Mouse (Mus musculus) cortical plate, adult 2 months (tissue): ENCODE data around the gene Zfp110.

ENCODE experiments used
- CTCF ChIP-seq: fragments of 200-500 bp; IDR thresholded peaks from 2 replicates; pipeline ENCODE4 v1.5.1; 2011; ENCODE audit warnings: mild to moderate bottlenecking, control low read depth, low read length; ENCODE audit not compliant: insufficient read depth; ENCODE audit errors: extremely low read depth
- POLR2A ChIP-seq: fragments of 200-500 bp; IDR thresholded peaks from 2 replicates; pipeline ENCODE4 v1.6.1; 2011; ENCODE audit warnings: mild to moderate bottlenecking, low read length, control low read depth; ENCODE audit not compliant: insufficient read depth; ENCODE audit errors: extremely low read depth

- TF ChIP-seq CTCF: no peak
- no peak for TF ChIP-seq POLR2A
Observed at GRCm38 (mm10) chr7:12886563-12887266, 52.2 kb downstream of the Zfp110 start.
